Mouse (Mus musculus) neural tube, embryonic 10.5 days (tissue): ENCODE measurements around the gene Tmtc2.

Experiments used
- DNase-seq: peaks from one replicate; pipeline ENCODE4 v3.0.0-alpha.2; 2017; ENCODE audit warnings: low spot score; ENCODE audit errors: extremely low spot score

The Tmtc2 gene

DNA sequence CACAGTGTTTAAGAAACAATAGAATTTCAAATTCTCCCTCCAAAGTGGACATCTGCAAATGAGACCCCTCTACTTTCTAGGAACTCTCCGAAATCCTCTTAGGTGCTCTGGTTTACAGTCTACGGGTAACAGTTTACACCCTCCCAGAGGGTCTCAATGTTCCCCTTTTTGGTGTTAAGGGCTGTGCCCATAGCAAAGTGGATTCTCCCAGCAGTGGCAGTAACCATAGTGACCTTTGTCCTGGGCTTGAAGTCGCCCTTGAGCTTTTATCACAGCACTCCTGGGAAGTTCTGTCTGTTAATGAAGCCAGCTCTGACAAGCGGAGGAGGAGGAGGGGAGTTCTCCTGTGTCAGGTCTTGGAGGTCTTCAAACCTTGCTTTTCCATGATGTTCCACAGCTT is 384.5 kb downstream of the Tmtc2 start:
- DNase-seq, result no peak

DNA sequence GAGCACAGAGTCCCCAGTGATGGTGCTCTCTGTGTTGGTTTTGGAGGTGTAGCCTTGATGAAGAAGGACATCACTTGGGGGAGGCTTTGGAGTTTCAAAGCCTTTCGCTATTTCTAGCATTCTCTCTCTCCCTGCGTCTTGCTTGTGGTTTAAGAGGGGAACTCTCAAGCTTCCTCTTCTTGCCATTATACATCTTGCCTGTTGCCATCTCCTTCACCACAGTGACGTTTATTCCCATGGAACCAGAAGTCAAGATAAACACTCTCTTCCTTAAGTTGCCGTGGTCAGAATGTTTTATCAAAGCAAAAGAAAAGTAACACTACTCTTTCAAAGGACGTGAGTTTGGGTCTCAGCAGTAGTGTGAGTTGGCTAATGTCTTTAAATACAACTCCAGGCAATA is 387.6 kb downstream of the Tmtc2 start:
- no peak for DNase-seq

DNA sequence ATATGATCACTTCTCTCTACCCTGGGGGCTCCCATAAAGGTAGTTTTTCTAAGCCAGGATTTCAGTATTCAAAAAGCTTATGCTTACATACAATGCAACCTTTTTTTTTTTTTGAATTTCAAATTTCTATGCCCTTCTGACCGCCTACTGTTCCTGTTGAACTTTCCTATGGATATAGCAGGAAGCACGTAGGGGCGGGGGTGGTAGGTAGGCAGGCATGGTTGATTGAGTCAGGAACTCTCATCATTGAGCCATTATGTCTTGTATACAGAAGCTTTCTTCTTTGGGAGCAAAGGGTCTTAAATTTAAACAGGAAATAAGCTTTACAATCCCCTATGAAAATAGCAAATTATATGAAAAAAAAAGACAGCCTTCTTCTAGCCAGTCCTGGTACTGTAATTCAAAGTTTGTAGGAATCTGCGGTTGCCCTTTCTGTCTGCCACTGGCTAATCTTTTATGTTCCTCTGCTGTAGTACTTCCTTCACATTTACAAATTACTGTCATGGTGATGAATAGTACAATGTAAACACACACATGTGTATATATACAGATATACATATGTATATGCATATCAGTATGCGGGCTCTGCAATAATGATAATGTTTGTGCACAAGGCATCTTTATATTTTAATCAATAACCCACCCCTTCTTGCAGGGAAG is 405.7 kb downstream of the Tmtc2 start:
- no peak for DNase-seq

DNA sequence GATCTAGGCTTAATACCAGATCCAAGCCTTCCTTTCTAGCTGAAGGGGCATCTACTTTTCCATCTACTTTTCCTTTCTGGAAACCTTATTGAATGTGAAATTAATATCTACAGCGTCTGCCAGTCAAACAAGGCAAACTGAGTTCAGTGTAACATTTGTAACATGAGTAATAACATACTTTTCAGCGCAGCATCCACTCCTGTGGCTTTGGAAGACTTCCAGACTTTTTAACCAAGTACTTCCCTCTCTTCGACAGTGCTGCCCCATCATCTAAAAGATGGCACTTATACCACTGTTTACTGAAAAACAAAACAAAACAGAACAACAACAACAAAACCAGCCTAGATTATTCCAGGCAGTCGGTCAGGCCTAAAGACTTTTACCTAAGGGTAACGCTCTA is 409.0 kb downstream of the Tmtc2 start:
- no peak for DNase-seq

DNA sequence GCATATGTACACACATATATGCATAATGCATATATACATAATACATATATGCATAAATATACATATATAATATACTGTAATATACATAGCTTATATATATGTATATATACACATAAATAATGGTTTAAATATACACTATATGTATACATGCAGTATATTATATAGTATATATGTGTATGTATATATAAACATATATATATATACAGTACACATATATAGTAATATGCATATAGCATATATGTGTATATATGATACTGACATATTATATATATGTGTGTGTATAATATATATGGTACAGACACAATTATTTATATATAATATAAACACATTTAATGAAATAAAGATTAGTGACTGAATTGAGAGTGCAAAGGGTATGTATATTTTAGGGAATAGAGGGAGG is 420.5 kb downstream of the Tmtc2 start:
- DNase-seq, result no peak

DNA sequence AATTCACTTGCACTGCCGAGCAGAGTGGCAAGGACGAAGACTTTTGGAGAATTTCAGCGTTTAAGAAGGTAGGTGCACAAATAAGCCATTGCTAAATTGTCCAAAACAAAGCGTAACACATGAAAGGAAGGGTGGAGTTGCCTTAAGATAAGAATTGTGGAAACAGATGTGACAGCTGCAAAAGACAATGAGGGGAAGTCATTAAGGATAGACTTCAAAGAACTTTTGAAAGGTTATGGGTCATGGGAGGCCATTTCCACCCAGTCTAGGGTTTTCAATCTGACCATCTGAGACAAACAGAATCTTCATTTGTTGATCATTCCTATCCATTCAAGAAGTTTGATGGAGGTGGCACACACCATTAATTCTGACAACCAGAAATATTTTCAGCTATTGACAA is 429.9 kb downstream of the Tmtc2 start:
- DNase-seq, result no peak

DNA sequence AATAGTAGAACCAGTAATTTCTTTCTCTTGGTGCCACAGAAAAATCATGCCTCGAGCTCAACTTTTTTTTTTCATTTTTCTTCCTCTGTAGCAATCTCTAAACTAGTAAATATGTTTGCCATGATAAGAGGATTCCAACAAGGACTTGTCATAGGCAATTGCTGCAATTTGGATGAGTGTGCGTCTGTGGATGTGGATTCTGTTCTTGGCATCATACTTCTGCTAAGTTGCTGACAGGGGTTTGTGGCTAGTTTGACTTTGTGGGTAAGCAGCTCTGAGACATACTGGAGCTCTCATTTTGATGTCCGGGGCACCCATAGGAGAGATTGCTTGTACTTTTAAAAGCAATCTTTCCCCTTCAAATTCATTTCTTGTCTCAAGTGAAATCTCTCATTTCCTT is 432.1 kb downstream of the Tmtc2 start:
- no peak for DNase-seq
